Mouse (Mus musculus): Measurements from ENCODE around the gene Ttc41.

GRCm38 (mm10) chr10:86742918-86743317 is 37.3 kb downstream of the Ttc41 start:
- TF ChIP-seq EP300 (IDR thresholded peaks at IDR 0.05; ENCODE audit: low read depth) (no peak), CTCF (IDR thresholded peaks at IDR 0.05; ENCODE audit: low read depth) (no peak)
